Mouse (Mus musculus) embryonic facial prominence, embryonic 11.5 days (tissue): ENCODE results near the gene Dnajb14. TPM values are rescaled to one million over a fixed set of nuclear protein-coding genes. Genes with fewer than 3 reads are reported as not detected.
"Not testable (repeated sequence)": the region's sequence is repeated elsewhere in the genome, so short reads cannot be mapped to it uniquely, and the experiment has no call there.

Source experiments
- ATAC-seq: fragments of 200-750 bp; cut with Nextera tagmentation; replicated peaks from 2 replicates; pipeline ENCODE4 v1.8.0; 2017; ENCODE audit warnings: low read depth; ENCODE audit not compliant: insufficient number of reproducible peaks, low FRiP score, low TSS enrichment
- DNase-seq: peaks from one replicate; pipeline ENCODE4 v3.0.0-alpha.2; 2015; ENCODE audit warnings: low spot score
- H3K27ac ChIP-seq: fragments of 300-500 bp; sonication (generic); replicated peaks from 2 replicates; pipeline ENCODE4 v1.5.1; 2014; ENCODE audit warnings: mild to moderate bottlenecking, low read depth, low read length, control low read depth
- H3K27me3 ChIP-seq: fragments of 300-500 bp; sonication (generic); 2 replicates; pipeline ENCODE4 v1.6.1; 2014; ENCODE audit warnings: mild to moderate bottlenecking, low read length, moderate library complexity, mixed read lengths; ENCODE audit not compliant: control insufficient read depth, insufficient read depth
- H3K36me3 ChIP-seq: fragments of 300-500 bp; sonication (generic); replicated peaks from 2 replicates; pipeline ENCODE4 v1.6.1; 2014; ENCODE audit warnings: low read depth, mild to moderate bottlenecking, low read length, moderate library complexity, mixed read lengths; ENCODE audit not compliant: control insufficient read depth, insufficient read depth
- H3K4me1 ChIP-seq: fragments of 300-500 bp; sonication (generic); 2 replicates; pipeline ENCODE4 v1.6.1; 2014; ENCODE audit warnings: low read length, mixed read lengths; ENCODE audit not compliant: control insufficient read depth, insufficient read depth
- H3K4me2 ChIP-seq: fragments of 300-500 bp; sonication (generic); 2 replicates; pipeline ENCODE4 v1.6.1; 2014; ENCODE audit warnings: low read depth, mild to moderate bottlenecking, control low read depth, low read length, moderate library complexity
- H3K4me3 ChIP-seq: fragments of 300-500 bp; sonication (generic); 2 replicates; pipeline ENCODE4 v1.5.1; 2014; ENCODE audit warnings: low read depth, low read length, control low read depth
- H3K9ac ChIP-seq: fragments of 300-500 bp; sonication (generic); replicated peaks from 2 replicates; pipeline ENCODE4 v1.6.1; 2014; ENCODE audit warnings: mild to moderate bottlenecking, control low read depth, low read length
- H3K9me3 ChIP-seq: fragments of 300-500 bp; sonication (generic); replicated peaks from 2 replicates; pipeline ENCODE4 v1.6.1; 2016; ENCODE audit warnings: mild to moderate bottlenecking, low read length, inconsistent platforms, mixed read lengths; ENCODE audit not compliant: control insufficient read depth
- WGBS: fragments of 180-500 bp; shearing (Covaris S2); extraction: QIAGEN DNeasy Blood & Tissue Kit; methylation state at CpG from one replicate; pipeline ENCODE4 v1.1.7; 2014; 5-methylcytosine and 5-hydroxymethylcytosine counted together
- polyA plus RNA-seq: library from polyadenylated mRNA; unstranded; fragments of >200 nt; fragmentation: Nextera tagmentation; extraction: Ambion mirVana; gene quantifications from 2 replicates; pipeline ENCODE4 v1.2.1, GENCODE M21; 2014

The Dnajb14 gene
- polyA plus RNA-seq, 1 experiment from 2014 or later, result 9.4 TPM

DNA sequence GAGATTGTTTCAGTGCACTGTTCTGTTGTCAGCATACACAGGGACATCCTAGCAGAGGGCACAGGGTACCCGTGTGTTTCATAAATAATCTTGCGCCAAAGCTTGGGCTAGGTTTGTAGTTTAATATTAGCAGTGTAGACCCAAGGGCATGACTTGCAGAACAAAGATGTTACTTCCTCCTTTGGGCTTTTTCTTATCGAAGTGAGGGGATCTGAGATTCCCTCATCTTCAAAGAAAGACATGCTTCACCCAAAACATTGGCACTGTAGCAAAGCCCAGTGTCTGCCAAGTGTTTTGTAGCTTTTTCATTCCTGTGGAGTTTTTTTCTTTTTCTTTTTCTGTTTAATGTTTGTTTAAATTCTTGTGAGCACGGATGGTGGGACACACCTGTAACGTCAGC, 30.2 kb downstream of the Dnajb14 start:
- no peak overlapping the region for H3K4me2 ChIP-seq
- H3K4me1 ChIP-seq, result no peaks in the 10 kb centered on the region
- H3K9me3 ChIP-seq, result no peaks in the 10 kb centered on the region
- DNase-seq, result no peak
- H3K36me3 ChIP-seq, result no peaks in the 10 kb centered on the region
- WGBS, result 92% methylated on average over 5 of the region's 5 CpGs
- ATAC-seq, result no peak
- no peak overlapping the region for H3K27ac ChIP-seq
- no peak overlapping the region for H3K4me3 ChIP-seq
- H3K27me3 ChIP-seq, result no peaks in the 10 kb centered on the region
- no peak overlapping the region for H3K9ac ChIP-seq

DNA sequence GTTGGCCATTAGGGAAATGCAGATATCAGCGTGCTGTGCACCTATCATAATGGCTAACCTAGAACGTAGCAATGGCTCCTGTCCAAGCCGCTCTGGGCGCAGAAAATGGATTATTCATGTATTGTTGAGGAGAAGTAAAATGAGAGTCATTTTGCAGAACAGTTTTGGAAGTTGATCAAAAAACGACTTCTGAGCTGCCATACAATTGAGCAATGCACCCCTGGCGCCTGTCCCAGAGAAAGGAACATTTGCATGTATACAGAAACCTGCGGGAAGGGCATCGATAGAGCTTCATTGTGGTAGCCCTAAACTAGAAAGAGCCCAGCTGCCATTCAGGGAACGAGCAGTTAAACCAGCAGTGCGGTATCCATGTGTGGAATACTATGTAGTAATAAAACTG, 32.7 kb downstream of the Dnajb14 start:
- Histone ChIP-seq H3K9me3 (no peaks in the 10 kb centered on the region), H3K27me3 (no peaks in the 10 kb centered on the region), H3K4me2 (no peak overlapping the region), H3K27ac (no peak overlapping the region), H3K36me3 (no peaks in the 10 kb centered on the region), H3K4me1 (no peaks in the 10 kb centered on the region), H3K4me3 (no peak overlapping the region), H3K9ac (no peak overlapping the region)
- DNase-seq (no peak), ATAC-seq (no peak)
- WGBS, result 91% methylated on average over 10 of the region's 10 CpGs

DNA sequence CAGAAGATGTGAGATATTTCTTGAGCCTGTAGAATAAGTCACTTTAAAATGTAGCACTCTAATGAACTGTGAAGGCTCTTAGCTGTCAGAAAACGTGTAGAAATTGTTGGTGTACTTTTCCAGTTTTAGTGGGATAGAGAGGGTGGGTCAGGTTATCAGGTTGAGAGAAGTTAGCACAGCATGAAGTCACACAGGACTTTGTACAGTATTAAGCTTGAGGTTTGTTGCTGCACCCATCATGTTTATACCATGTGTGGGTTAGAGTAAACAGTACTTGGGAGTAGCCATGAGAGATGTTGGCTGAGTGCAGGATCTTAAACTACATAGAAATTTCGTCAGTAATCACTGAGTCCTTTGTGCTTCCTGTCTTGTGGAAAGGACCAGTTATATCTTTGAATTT, 45.6 kb downstream of the Dnajb14 start:
- H3K4me3 ChIP-seq, result no peak overlapping the region
- 74% methylated on average over 2 of the region's 2 CpGs for WGBS
- H3K27ac ChIP-seq, result no peak overlapping the region
- H3K9me3 ChIP-seq, result no peaks in the 10 kb centered on the region
- no peak overlapping the region for H3K9ac ChIP-seq
- H3K36me3 ChIP-seq, result no peaks in the 10 kb centered on the region; the same call in 1 of the 2 replicates
- no peaks in the 10 kb centered on the region for H3K4me1 ChIP-seq
- no peak for DNase-seq
- no peak for ATAC-seq
- H3K4me2 ChIP-seq, result no peak overlapping the region
- H3K27me3 ChIP-seq, result no peaks in the 10 kb centered on the region

DNA sequence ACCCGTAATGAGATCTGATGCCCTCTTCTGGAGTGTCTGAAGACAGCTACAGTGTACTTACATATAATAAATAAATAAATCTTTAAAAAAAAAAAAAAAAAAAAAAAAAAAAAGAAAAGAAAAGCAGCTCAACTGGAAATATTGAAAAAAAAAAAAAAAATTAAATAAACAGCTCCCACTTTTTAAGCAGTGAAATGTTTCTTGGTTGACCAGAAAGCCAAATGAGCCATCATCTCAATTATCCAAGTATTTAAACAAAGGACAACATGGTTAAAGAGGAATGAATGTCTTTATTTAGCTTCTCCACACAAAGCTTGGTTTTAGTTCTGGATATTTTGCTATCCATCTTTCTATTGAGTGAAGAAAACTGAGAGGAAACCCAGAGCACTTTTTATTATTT, 47.1 kb downstream of the Dnajb14 start:
- not testable (repeated sequence) for H3K4me1 ChIP-seq, H3K27me3 ChIP-seq, H3K4me2 ChIP-seq, H3K4me3 ChIP-seq, DNase-seq, ATAC-seq, H3K9me3 ChIP-seq, H3K9ac ChIP-seq, H3K27ac ChIP-seq, H3K36me3 ChIP-seq
- WGBS, result no CpG with 5 or more reads among the region's 1 CpGs

DNA sequence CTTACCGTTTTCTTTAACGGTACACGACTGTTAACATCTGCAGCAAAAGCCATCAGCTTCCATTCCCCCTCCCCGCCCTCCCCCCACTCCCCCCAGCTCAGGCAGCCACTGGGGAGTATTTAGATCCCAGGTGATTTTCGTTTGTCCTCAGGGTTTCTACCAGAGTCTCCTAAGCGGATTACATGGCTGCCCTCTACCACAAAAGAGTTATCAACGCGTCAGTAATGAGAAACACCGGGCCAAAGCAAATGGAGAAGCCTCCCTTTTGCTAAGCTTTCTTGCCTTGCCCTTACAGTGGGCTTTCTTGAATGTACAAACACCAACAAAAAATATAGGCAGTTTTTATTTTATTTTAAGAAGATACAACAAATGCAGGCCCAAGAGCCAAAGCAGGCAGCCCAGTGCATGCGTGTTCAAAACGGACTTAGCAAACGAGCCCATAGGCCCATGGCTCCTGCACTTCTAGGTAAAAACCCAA, 50.3 kb downstream of the Dnajb14 start:
- Histone ChIP-seq H3K27me3 (no peaks in the 10 kb centered on the region), H3K4me3 (peak overlapping the region; percentile 84), H3K27ac (peak overlapping the region; percentile 60; the same call in 1 of the 2 replicates), H3K4me2 (peak overlapping the region; percentile 52), H3K9ac (peak overlapping the region; percentile 73), H3K9me3 (no peaks in the 10 kb centered on the region), H3K36me3 (no peaks in the 10 kb centered on the region), H3K4me1 (no peaks in the 10 kb centered on the region)
- ATAC-seq, result peak; percentile 64
- DNase-seq, result peak; percentile 53
- 10% methylated on average over 12 of the region's 12 CpGs for WGBS

DNA sequence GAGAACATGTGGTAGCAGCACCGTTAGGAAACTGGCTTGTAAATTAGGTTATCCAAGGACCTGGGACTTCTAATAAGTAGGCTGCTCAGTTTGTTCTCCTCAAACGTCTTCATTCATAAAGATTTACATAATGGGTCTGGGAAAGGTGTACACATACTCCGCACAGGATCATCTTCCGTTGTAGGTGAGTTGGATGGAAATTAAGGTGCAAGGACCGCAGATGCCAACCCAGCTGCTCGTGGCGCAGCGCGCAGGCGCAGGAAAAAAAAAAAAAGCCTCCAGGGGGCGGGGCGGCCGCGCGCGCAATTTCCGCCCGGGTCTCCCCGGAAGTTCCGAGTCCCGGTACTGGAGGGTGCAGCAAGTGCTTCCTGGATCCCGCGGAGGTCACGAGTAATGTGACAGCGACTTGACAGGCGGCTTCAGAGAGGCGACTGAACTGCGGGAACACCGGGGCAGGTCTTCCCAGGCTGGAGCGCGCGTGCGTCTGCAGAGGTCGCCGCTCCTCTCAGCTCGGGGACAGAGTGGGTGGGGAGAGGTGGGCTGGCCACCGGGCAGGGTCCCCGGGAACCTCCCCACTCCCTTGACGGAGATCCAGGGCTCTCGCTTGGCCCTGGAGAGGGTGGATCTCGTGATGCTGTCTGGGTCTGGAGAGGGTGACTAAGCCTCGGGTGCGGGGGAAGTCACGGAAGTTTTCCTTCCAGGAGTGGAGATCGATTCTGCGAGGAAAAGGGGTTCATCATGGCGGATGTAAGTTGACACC, 50.9 kb downstream of the Dnajb14 start, which contains the start of gene Lamtor3:
Gene Lamtor3, plus strand, starts transcription at position 335 of the 760 bp plus-strand sequence.
- Histone ChIP-seq H3K9ac (peak within 1 kb of the TSS; percentile 73), H3K27me3 (no peaks in the 10 kb centered on the region), H3K4me1 (no peaks in the 10 kb centered on the region), H3K27ac (peak within 1 kb of the TSS; percentile 60), H3K4me2 (peak within 1 kb of the TSS; percentile 57), H3K9me3 (no peaks in the 10 kb centered on the region), H3K4me3 (peak within 1 kb of the TSS; percentile 84), H3K36me3 (no peaks in the 10 kb centered on the region)
- peak; percentile 81 for DNase-seq
- WGBS, result under 1% methylated on average over 47 of the region's 47 CpGs
- ATAC-seq, result peak; percentile 88

DNA sequence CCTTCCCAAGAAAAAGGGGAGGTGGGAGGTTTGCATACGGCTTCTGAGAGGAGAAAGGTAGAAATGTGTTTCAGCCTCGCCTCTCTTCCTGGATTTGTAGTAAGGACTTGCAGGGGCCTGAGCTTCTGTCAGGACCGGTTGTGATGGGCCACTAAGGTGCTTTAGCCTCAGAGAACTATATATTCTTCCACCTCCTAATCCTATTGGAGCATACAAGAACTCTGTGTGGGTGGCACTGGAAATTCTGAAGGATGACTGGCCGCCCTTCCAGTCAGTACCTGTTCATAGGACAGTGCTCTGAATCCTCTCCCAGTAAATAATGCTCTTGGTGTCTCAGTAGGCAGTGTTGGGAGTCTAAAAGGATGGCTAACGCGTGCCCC, 51.4 kb downstream of the Dnajb14 start:
- peak; percentile 42; the same call in 1 of the 2 replicates for ATAC-seq
- H3K27me3 ChIP-seq, result no peaks in the 10 kb centered on the region
- WGBS, result 11% methylated on average over 6 of the region's 6 CpGs

DNA sequence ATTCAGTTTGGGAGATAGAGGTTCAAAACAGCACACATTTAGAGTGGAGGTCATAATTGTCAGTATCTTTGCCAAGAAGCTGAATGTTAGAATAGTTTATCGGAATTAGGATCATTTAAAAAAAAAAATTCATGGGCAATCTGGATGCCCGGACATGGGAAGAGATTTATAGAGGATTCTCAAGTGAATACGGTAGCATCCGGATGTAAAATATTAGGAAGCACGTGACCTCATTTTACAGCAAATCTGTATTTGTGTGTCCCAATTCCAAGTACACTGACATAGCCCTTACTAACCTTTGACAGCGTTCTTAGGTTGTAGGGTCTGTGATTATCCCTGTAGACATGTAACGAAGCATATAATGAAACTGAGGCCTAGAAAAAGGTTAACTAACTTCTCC, 51.9 kb downstream of the Dnajb14 start:
- no peaks in the 10 kb centered on the region for H3K4me1 ChIP-seq
- H3K4me3 ChIP-seq, result peak overlapping the region; percentile 84
- peak overlapping the region; percentile 57 for H3K4me2 ChIP-seq
- no peaks in the 10 kb centered on the region for H3K9me3 ChIP-seq
- 89% methylated on average over 7 of the region's 7 CpGs for WGBS
- H3K9ac ChIP-seq, result no peak overlapping the region; the same call in 1 of the 2 replicates
- no peak overlapping the region for H3K27ac ChIP-seq
- DNase-seq (no peak), ATAC-seq (no peak)
- H3K36me3 ChIP-seq, result no peaks in the 10 kb centered on the region
- H3K27me3 ChIP-seq, result no peaks in the 10 kb centered on the region

More for the DNA sequence above, 51.4 kb downstream of the Dnajb14 start:
- Histone ChIP-seq H3K9ac (peak overlapping the region; percentile 73), H3K4me3 (peak overlapping the region; percentile 84), H3K36me3 (no peaks in the 10 kb centered on the region), H3K27ac (peak overlapping the region; percentile 38; the same call in 1 of the 2 replicates), H3K9me3 (no peaks in the 10 kb centered on the region), H3K4me2 (peak overlapping the region; percentile 57), H3K4me1 (no peaks in the 10 kb centered on the region)
- DNase-seq, result peak; percentile 40
